Mouse (Mus musculus): Measurements from ENCODE around the gene Tln2. TPM values are rescaled to one million over a fixed set of nuclear protein-coding genes. Genes with fewer than 3 reads are reported as not detected.

Tln2 gene
- total RNA-seq (2021), result 100 to 1,000 TPM; 112 to 130 TPM
- long read RNA-seq, experiment 1, partial matches to known transcripts, result 10 of 26 reads
- long read RNA-seq, experiment 1, other reads (novel, unspliced or antisense), result 16 of 26 reads
- long read RNA-seq, experiment 2, partial matches to known transcripts, result 12 of 21 reads
- long read RNA-seq, experiment 2, other reads (novel, unspliced or antisense), result 9 of 21 reads

DNA sequence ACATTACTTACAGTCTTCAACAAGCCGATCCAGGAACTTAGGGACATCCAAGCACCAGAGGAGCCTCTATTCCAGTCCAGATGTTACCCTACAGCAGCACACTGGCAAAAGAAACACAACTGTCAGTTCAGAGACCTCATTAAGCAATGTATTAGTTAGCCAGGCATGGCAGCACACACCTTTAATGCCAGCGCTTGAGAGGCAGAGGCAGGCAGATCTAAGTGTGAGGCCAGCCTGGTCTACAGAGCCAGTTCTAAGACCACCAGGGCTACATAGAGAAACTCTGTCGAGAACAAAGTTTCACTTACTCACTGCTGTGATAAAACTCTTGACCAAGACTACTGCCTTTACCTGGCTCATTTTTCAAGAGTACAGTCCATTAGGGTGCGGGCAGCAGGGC lies at the start of gene Tln2:
Gene Tln2 (minus strand): TSS at position 101 of the 400 bp plus-strand sequence.
- DNase-seq (ENCODE audit: low spot score in 2 of 2), result no peak

DNA sequence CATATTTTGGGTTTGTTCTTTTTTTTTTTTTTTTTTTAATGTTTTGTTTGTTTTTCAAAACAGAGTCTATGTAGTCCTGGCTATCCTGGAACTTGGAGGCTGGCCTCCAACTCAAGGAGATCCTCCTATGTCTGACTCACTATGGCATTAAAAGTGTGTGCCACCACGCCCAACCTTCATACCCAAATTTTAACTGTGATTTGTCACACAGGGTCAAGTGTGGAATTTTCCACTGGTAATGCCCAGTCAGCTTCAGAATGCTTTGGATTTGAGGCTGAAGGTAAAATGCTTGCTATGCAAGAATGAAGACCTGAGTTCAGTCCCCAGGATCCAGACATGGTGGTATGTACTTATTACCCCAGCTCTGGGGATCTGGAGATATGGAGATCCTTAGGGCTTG lies 49.7 kb upstream of the Tln2 start:
- DNase-seq (ENCODE audit: low spot score in 2 of 2), result no peak

DNA sequence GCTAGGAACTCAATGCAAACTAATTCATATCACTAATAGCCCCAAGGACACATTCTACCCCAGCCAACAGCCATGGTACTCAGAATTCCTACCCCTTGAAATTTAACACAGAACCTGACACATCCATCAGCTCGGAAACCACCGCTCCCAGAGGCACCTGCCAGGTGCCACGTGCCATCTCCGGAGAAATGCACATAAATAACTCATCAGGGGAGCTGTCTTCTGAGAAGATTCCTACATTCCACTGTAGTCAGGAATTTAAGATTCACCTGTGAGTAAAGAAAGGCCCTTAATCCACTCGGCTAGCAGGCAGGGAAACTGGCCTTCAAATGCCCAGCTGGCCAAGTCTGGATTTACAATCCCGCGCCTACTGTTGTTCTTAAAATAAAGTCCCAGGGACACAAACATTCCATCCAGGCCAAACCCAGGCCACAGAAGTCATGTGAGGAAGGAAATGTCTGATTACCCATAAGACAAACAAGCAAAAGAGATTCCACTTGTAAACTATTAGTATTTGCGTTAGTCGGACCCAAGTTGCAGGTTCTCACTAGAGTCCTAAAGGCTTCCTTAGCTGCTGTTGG lies 48.4 kb upstream of the Tln2 start:
- no peak for DNase-seq (ENCODE audit: low spot score in 2 of 2)

DNA sequence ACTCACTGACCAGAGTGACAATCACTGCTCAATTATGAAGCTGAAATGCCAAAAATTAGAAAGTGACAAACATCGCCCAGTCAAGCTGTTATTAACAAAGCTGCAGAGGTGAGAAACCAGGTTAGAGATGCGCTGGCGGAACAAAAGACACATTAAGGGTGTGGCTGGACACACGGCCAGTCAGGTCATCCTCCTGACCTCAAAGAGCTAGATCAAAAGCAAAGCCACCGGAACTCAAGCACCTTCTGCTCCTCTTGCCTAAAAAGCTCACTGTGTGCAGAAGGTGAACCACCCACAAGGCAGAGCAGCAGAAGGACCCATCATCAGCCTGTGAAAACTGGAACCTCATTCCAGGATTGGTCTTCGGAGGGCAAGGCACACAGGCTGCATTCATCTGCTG lies 47.8 kb upstream of the Tln2 start:
- DNase-seq (ENCODE audit: low spot score in 2 of 2), result no peak

DNA sequence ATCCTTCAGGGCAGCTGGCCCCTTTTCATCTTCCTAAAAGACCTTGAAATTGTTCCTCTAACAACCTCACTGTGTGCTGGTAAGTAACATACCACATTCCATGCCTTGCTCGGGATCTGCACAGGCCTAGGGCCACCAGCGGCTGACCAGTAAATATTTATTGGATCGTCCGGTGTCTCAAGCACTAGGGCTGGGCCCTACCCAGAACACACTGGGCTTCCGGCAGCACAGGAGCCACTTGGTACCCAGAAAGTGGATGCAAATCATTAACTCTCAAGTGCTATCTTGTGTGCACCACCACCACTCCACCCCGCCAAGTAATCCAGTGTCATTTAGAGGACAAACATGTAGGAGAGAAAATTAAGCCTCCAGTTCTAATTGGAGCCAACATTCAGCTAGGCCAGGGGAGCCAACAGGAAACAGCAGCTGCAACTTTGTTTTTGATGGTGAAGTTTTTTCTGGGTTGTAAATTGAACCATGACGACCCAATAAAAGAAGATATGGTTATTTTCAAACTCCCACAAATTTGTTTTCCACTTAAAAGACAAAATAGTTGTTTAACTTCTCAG lies 46.4 kb upstream of the Tln2 start:
- no peak for DNase-seq (ENCODE audit: low spot score in 2 of 2)

DNA sequence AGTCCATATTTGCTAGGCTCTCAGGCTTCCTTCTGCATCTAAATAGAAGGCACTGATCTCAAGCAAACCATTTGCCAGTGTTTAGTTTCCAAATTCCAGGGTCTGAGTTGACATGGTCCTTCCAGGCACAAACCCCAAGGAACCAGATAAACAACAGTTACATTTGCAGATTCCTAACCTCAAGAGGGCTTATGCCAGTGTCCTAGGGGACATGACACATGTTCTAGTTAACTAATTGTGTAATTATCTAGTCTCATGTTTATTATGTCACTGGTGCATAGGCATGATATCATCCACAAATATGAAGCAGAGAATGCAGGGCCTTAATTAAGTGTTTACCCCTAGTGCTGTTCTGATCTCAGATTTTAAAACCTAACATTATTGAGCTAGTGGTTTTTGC lies 45.4 kb upstream of the Tln2 start:
- no peak for DNase-seq (ENCODE audit: low spot score in 2 of 2)

DNA sequence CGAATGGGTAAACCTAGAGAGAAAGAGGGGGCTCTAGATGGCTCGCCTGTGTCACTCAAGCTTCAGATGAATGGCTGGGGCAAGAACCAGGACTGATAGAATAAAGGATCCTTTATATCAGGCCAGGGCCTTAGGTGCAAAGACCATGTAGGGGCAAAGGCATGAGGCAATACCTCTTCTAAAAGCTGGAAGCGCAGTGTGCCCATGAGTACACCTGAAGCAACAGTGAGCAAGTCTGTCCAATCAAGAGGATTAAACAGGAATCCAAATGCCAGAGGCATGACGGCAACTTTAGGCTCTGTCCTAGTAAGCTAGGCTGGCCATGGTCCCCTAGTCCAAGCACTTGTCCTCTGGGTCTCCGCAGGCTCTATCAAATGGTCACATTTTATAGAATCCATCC lies 42.8 kb upstream of the Tln2 start:
- no peak for DNase-seq (ENCODE audit: low spot score in 2 of 2)

DNA sequence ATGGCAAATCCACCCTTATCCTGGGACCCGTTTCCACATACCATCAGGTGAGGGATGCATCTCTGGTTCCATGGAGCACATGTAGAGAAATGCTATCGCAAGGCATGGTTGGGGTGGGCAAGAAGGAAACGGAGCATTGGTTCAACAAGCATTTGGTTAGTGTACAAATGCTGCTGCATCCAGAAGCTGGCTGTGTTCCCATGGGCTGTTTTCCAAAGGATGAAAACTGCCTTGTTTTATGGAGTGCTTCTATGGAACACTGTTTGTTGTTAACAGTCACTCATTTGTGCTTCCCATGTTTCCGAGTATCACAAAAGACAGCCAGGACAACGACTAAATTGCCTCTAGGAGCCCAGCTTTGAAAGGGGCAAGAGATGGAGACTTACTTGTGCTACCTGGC lies 35.7 kb upstream of the Tln2 start:
- DNase-seq (ENCODE audit: low spot score in 2 of 2), result peak in 1 of 2 experiments; percentile 16

DNA sequence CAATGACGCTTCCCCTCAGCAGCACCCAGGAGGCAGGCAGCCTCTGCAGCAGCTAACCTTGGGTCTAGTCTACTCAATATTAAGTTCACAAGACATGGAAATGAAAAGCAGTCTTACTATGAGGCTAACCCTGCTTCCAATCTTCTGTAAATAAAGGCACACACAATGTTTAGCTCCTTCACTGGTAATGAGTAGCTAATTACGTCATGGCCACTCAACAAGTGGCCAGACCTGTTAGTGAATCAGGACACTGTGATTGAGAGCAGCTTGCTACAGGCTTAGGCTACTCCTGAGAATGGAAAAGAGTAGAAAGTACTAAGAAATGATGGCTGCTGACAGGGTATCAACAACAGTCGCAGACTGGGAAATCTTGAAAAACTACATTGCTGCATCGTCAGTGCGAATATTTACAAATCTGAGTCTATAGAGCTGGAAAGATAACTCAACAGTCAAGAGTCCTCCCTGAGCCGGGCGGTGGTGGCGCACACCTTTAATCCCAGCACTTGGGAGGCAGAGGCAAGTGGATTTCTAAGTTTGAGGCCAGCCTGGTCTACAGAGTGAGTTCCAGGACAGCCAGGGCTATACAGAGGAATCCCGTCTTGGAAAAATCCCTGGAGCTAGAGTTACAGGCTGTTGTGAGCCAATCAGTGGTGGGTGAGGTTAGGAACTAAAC lies 34.1 kb upstream of the Tln2 start:
- no peak for DNase-seq (ENCODE audit: low spot score in 2 of 2)

DNA sequence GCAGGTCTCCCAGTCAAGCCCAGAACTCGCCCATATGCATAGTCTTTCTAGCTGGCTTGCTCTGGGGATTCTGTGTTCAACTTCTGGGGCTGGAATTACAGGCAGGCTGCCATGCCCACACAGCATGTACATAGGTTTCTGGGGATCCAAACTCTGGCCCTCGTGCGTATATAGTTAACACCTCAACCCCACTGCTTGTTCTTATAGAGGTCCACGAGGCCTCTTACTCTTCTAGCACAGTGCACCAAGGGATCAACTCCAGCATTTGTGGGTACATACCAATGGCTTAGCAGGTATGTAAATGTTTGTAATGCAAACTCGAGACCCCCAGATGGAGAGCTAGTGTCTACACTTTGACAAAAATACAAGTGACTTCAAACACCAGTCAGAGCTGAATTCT lies 33.2 kb upstream of the Tln2 start:
- DNase-seq (ENCODE audit: low spot score in 2 of 2), result no peak

DNA sequence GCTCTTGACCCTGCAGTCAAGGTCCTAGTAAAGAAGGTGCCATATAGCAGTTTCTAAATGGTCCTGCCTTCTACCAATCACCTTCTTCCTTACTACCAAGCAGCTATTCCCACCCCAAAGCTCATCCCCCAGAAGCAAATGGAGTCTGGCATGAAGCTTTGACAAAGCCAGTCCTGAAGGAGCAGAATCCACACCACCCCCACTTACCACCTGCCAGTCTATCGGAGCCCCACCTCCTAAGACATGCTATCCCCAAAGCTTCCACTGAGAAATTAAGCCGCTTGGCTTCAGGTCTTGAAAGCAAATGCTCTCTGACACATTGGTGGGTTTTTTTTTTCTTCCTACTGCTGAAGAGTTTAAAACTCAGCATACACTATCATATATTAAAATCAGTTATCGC lies 27.6 kb upstream of the Tln2 start:
- DNase-seq (ENCODE audit: low spot score in 2 of 2), result no peak

DNA sequence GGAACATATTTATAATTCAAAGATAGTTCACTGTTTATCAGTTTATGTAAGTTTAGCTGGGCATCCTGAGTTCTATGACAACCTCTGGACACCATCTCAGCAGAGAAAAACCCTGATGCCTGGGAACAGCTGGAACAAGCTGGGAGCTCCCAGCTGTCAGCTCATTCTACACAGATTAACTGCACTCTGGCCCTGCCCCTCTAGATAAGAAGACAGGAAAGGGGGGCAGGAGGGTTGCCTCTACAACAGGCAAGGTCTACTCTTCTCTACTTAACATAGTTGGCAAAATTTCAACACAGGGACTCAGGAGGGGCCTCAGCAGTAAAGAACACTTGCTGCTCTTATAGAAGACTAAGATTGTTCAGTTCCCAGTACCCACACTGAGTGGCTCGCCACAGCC lies 27.0 kb upstream of the Tln2 start:
- DNase-seq (ENCODE audit: low spot score in 2 of 2), result no peak

DNA sequence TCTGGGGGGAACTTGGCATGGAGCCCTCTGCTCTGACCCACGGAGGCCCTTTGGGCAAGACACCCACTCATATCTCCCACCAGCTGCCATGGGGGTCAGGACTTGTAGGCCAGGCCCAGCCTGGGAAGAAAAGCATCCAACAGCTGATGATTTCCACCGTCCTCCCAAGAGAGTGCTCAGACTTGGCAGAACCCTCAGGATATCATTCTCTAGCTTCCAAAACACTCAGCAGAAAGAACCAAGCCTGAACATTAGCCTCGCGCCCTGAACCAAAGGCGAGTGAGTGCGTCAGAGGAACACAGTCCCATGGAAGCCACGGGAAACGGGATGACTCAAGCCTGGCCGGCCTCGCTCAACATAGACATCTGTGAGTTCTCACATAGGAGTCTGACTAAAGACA lies 25.4 kb upstream of the Tln2 start:
- DNase-seq (ENCODE audit: low spot score in 2 of 2), result no peak

DNA sequence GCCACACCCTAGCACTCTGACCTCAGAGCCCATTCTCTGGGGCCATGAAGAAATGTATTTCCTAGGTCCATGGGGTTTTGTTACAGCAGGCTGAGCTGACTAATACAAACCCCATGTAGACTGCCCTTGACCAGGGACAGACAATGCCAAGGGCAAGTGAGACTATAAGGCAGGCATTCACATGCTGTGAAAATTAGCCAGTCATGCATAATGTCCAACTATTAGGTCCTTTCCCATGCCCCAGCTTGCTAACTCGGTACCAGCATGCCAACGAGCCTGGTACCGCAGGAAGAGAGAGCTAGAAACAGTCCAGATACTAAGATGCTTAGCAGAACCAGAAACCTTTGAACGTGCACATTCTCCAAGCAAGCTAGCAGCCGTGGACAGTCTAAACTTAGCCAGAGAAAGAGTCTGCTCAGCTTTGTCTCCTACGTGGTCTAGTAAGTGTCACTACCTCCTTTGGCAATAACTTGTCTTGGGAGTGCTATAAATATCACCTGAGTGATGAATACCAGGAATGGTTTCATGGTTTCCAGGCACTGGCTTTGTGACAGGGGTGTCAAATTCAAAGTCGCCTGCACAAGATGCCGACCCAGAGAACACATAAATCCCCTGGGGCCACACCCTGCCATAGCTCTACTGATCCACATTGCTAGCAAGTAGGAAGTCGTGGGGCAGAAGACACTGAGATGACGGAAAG lies 22.2 kb upstream of the Tln2 start:
- DNase-seq (ENCODE audit: low spot score in 2 of 2), result no peak

DNA sequence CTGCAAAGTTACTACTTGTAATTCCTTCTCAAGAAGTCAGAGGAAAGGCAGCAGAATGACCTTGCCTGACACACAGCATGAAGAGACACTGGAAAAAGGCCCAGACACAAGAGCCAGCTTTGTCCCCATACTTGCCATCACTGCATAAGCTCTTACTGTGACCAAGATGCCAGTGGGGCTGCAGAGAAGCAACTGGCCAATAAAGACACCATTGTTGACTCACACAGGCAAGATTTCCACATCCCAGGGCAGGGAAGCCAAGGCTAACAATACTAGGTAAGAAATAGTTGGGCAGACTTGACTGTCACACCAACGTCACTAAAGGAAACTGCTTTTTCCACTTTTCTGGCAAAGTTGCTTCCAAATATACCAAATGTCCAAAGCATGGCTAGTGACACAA lies 20.0 kb upstream of the Tln2 start:
- DNase-seq (ENCODE audit: low spot score in 2 of 2), result no peak

DNA sequence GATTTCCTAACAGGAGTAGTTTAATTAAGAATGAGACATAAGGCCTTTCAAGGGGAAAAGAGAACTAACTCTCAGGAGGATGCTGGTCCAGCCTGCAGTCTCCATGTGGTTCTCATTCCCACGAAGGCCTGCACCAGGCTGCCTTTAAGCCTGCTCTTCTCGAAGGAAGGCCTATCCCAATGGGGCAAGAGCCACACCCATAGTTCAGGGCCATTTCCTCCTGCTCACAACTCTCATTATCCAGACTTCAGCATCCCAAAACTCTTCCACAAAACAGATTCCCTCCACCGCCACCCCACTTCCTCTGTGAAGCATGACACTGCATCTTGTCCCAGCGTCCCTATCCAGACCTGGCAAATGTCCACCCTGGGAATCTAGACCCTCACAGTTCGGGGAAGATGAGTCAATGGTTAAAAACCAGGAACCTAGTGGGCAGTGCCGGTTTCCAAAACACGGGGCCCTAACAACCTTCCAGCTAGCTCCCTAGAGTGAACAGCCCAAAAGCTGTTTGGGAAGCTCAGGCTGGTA lies 15.3 kb upstream of the Tln2 start:
- peak; percentile 32 to 37 for DNase-seq (ENCODE audit: low spot score in 2 of 2)

DNA sequence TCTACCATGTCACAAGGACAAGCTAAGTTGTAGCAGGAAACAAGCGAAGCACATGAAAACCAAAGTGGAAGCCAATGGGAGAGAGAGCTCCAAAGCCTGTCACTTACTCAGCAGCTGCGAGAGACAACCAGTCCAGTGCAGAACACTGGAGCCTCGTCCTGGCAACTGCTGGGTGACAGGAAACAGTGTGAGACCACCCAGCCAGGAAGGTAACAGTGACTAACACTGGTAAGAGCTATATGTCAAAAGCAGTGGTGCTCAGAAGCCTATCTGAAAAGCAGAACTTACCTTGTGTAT lies 14.1 kb upstream of the Tln2 start:
- no peak for DNase-seq (ENCODE audit: low spot score in 2 of 2)

DNA sequence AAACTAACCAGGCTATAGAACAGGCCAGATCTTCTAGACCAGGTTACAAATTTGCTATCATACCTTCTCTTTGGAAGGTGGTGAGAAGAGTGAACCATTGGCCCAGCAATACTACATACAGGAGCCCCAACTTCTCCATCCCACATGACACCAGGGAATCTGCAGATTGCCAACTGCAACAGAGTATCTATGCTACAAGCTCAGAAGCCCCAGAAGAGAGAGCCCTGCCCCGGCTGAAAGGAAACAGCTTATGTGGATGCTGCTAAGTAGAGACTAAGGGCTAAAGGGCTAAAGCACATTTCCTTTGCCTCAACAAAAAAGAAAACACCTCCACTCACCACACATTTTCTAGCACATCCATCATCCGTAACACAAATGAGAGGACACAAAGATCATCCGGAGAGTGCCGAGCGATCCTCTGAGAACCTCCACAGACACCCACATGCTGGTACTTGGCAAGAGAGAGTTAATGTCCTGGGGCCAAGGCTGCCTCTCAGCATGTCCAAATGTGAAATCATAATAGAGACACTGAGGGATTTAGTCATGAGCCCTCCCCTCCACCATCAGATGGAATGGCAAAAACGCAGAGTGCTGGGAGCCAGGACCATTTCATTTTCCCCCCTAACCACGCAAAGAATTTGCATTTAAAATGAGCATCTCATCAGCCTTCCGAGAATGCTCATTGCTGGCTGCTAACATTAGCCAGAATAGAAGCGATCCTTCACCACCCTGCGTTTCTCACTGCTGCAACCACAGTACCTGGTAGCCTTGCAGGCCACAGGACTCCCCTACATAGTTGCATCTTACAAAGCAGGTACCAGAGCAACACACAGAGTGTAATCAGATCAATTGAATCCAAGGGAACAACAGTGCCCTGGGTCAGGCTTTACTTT lies 13.5 kb upstream of the Tln2 start:
- no peak for DNase-seq (ENCODE audit: low spot score in 2 of 2)

DNA sequence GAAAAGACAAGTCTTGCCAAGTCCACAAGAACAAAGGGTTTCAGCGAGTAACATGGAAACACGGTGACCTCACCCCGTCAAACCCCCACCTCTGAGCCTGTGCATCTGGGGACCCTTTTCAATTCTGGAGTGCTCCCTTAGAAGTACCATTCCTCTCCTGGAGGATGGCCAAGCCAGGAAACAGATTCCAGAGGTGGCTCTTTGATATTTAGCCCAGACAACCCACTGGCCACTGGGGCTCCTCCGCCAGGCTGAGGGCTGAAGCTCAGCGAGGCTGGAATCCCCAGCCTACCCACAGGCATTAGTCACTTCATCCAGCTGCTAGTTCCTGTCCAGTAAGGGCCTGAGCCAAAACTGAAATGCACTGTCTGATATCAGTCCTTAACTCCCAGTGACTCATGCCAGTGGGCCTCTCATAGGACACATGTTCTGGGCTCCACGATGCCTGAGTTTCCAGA lies 6.3 kb upstream of the Tln2 start:
- DNase-seq (ENCODE audit: low spot score in 2 of 2), result no peak

DNA sequence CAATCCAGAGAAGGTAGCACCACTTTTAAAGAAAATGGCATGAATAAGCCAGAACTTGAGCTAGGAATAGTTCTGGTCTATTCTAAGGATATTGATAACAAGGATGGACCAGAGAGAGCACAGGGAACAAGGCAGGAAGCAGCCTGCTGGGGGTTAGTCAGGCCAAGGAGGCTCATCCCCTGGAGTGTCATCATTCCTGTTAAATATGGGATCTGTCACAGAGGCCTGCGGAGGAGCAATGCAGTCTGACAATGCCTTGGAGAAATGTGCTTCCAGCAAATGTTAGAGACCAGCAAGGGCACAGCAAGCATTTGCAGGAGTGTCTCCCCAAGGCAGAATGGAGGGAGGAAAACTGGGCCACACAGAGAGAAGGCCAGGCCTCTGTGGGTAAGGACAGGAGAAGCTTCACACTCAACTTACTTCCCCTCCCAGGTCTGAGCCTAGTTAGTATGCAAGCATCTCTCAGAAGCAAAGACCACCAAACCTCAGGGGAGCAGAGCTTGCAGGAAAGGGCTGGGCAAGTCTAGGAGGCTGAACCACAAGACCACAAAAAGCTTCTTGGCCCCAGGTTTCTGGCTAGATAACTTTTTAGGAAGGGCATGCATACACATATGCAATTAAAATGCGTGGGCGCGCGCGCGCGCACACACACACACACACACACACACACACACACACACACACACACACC lies 9.5 kb downstream of the Tln2 start:
- DNase-seq (ENCODE audit: low spot score in 2 of 2), result no peak
